Mouse (Mus musculus) cortical plate, adult 2 months (tissue): ENCODE data around the gene Sdc4.

Experiments
- CTCF ChIP-seq: fragments of 200-500 bp; IDR thresholded peaks from 2 replicates; pipeline ENCODE4 v1.5.1; 2011; ENCODE audit warnings: mild to moderate bottlenecking, control low read depth, low read length; ENCODE audit not compliant: insufficient read depth; ENCODE audit errors: extremely low read depth
- POLR2A ChIP-seq: fragments of 200-500 bp; IDR thresholded peaks from 2 replicates; pipeline ENCODE4 v1.6.1; 2011; ENCODE audit warnings: mild to moderate bottlenecking, low read length, control low read depth; ENCODE audit not compliant: insufficient read depth; ENCODE audit errors: extremely low read depth

- no peak for TF ChIP-seq POLR2A
- no peak for TF ChIP-seq CTCF
Observed at GRCm38 (mm10) chr2:164404082-164404990, 39.4 kb downstream of the Sdc4 start.
